Comparison of ENCODE assay signal across 10 mouse cellular contexts in genomic region chr9:66917892-66918255, GRCm38 (mm10). TPM values are rescaled to one million over a fixed set of nuclear protein-coding genes. Genes with fewer than 3 reads are reported as not detected.
DNase-seq lines count a peak whose midpoint lies in the region; ATAC-seq and TF ChIP-seq lines count a peak whose summit lies in the region.
"Had no signal": no experiment of that assay in that cellular context is flagged by ENCODE, and none has a peak within 500 bp of the region (broad histone marks: within the 10 kb centered on the region; RNA-seq: fewer than 3 reads in every experiment).

No protein-coding gene starts in this region.

- WGBS in kidney, postnatal 0 days, result 71% methylated on average over 1 of the region's 1 CpGs
- 67% methylated on average over 1 of the region's 1 CpGs for WGBS in hindbrain, embryonic 13.5 days
- 74% methylated on average over 1 of the region's 1 CpGs for WGBS in midbrain, embryonic 16.5 days

- H3K4me1 ChIP-seq in kidney, postnatal 0 days (replicated peaks; ENCODE audit: insufficient read depth, low read length), result no peaks in the 10 kb centered on the region; the same call in none of the 2 replicates
- H3K4me1 ChIP-seq in bone marrow macrophage, adult 2 months (ENCODE audit: control insufficient read depth, insufficient read depth, low read length), result peaks cover 38% of the 10 kb centered on the region
- H3K4me1 ChIP-seq in hindbrain, embryonic 13.5 days (replicated peaks), result peaks cover 47% of the 10 kb centered on the region
- H3K4me1 ChIP-seq in midbrain, embryonic 16.5 days (ENCODE audit: control insufficient read depth, insufficient read depth, low read length), result peaks cover 21% of the 10 kb centered on the region

- H3K4me2 ChIP-seq in kidney, postnatal 0 days (ENCODE audit: low read length), result peak overlapping the region; percentile 84
- peak overlapping the region; percentile 74 for H3K4me2 ChIP-seq in hindbrain, embryonic 13.5 days
- H3K4me2 ChIP-seq in midbrain, embryonic 16.5 days (ENCODE audit: low read length), result peak overlapping the region; percentile 90

- no peak for TF ChIP-seq CTCF in kidney, postnatal 0 days (IDR thresholded peaks at IDR 0.05; ENCODE audit: low read depth)
- no peak for TF ChIP-seq CTCF in bone marrow macrophage, adult 2 months (IDR thresholded peaks at IDR 0.05; ENCODE audit: low read depth, low read length)
- TF ChIP-seq CTCF in left cerebral cortex, adult 2 months (IDR thresholded peaks at IDR 0.05), result no peak; the same call in 1 of the 2 replicates

- H3K27ac ChIP-seq in kidney, postnatal 0 days, result no peak overlapping the region
- peak overlapping the region; percentile 92 for H3K27ac ChIP-seq in bone marrow macrophage, adult 2 months (ENCODE audit: insufficient read depth, low read depth, low read length)
- no peak overlapping the region for H3K27ac ChIP-seq in hindbrain, embryonic 13.5 days
- H3K27ac ChIP-seq in midbrain, embryonic 16.5 days (ENCODE audit: low read length), result no peak overlapping the region
- no peak overlapping the region for H3K27ac ChIP-seq in left cerebral cortex, adult 2 months

- no peaks in the 10 kb centered on the region for H3K27me3 ChIP-seq in kidney, postnatal 0 days (ENCODE audit: insufficient read depth, low read length)
- H3K27me3 ChIP-seq in hindbrain, embryonic 13.5 days, result no peaks in the 10 kb centered on the region
- H3K27me3 ChIP-seq in midbrain, embryonic 16.5 days (ENCODE audit: control insufficient read depth, insufficient read depth, low read depth, low read length), result no peaks in the 10 kb centered on the region

- ATAC-seq in kidney, postnatal 0 days (replicated peaks; ENCODE audit: low FRiP score, low read depth), result no peak
- no peak for ATAC-seq in hindbrain, embryonic 13.5 days (ENCODE audit: low FRiP score)
- no peak for ATAC-seq in midbrain, embryonic 16.5 days

- intact Hi-C loops in left cerebral cortex, adult 2 months (cut with DNase I), result loop anchor here (2.0 to 5.0 kb wide), 4 partner anchors 27 to 81 kb away; partner anchors contain the start of gene Lactb

- H3K9me3 ChIP-seq in kidney, postnatal 0 days (replicated peaks; ENCODE audit: low read length), result no peaks in the 10 kb centered on the region
- no peaks in the 10 kb centered on the region for H3K9me3 ChIP-seq in hindbrain, embryonic 13.5 days
- H3K9me3 ChIP-seq in midbrain, embryonic 16.5 days (replicated peaks; ENCODE audit: control insufficient read depth, low read length, poor library complexity, severe bottlenecking), result no peaks in the 10 kb centered on the region

- no peak for TF ChIP-seq POLR2A in bone marrow macrophage, adult 2 months (IDR thresholded peaks at IDR 0.05; ENCODE audit: borderline replicate concordance, low read depth, low read length)

- H3K36me3 ChIP-seq in kidney, postnatal 0 days (ENCODE audit: insufficient read depth, low read length), result no peaks in the 10 kb centered on the region
- H3K36me3 ChIP-seq in hindbrain, embryonic 13.5 days, result no peaks in the 10 kb centered on the region
- H3K36me3 ChIP-seq in midbrain, embryonic 16.5 days (ENCODE audit: control insufficient read depth, insufficient read depth, low read length), result no peaks in the 10 kb centered on the region

- no peak for DNase-seq in kidney, postnatal 0 days (ENCODE audit: low spot score)
- DNase-seq in kidney, adult 8-10 months, result no peak
- no peak for DNase-seq in cerebellum, adult 18-20 months
- DNase-seq in left cerebral cortex, adult 2 months (ENCODE audit: extremely low spot score in 1 of 2, low spot score in 2 of 2), result no peak
- no peak for DNase-seq in right cerebral cortex, adult 18-20 months
- DNase-seq: retina, postnatal 1 day; thymus, postnatal 25 days had no signal

- no peak overlapping the region for H3K4me3 ChIP-seq in kidney, postnatal 0 days (replicated peaks; ENCODE audit: low read depth, low read length)
- peak overlapping the region; percentile 69 for H3K4me3 ChIP-seq in bone marrow macrophage, adult 2 months (ENCODE audit: insufficient read depth, low read length)
- peak overlapping the region; percentile 87 for H3K4me3 ChIP-seq in hindbrain, embryonic 13.5 days
- peak overlapping the region; percentile 94 for H3K4me3 ChIP-seq in midbrain, embryonic 16.5 days (ENCODE audit: low read depth, low read length)
- H3K4me3 ChIP-seq in left cerebral cortex, adult 2 months, result no peak overlapping the region

- no peak overlapping the region for H3K9ac ChIP-seq in kidney, postnatal 0 days (ENCODE audit: low read depth, low read length)
- no peak overlapping the region for H3K9ac ChIP-seq in hindbrain, embryonic 13.5 days
- no peak overlapping the region for H3K9ac ChIP-seq in midbrain, embryonic 16.5 days (ENCODE audit: low read depth, low read length)

RNA-seq across cellular contexts. Expression of gene Rab8b, which starts 1.6 kb away (rescaled TPM):
- 9.3 and 10.9 TPM in 2 replicates for polyA plus RNA-seq in kidney, postnatal 0 days (2015; fragmentation: Nextera tagmentation; extraction: Ambion mirVana)
- polyA plus RNA-seq in bone marrow macrophage, adult 2 months (2012; ENCODE audit: insufficient read depth, insufficient read length, missing spikeins), result 160 and 169 TPM in 2 replicates
- polyA plus RNA-seq in hindbrain, embryonic 13.5 days (2015; fragmentation: Nextera tagmentation; extraction: Ambion mirVana), result 37.6 and 38.4 TPM in 2 replicates
- 29.4 and 30.7 TPM in 2 replicates for polyA plus RNA-seq in midbrain, embryonic 16.5 days (2015; fragmentation: Nextera tagmentation; extraction: Ambion mirVana)
- 10 to 100 TPM; 30.7 to 32.1 TPM for total RNA-seq in left cerebral cortex, adult 2 months (2021)

RNA-seq across cellular contexts. Expression of gene Rps27l, which starts 28.0 kb away (rescaled TPM):
- 811 and 895 TPM in 2 replicates for polyA plus RNA-seq in kidney, postnatal 0 days (2015; fragmentation: Nextera tagmentation; extraction: Ambion mirVana)
- polyA plus RNA-seq in bone marrow macrophage, adult 2 months (2012; ENCODE audit: insufficient read depth, insufficient read length, missing spikeins), result 256 and 349 TPM in 2 replicates
- polyA plus RNA-seq in hindbrain, embryonic 13.5 days (2015; fragmentation: Nextera tagmentation; extraction: Ambion mirVana), result 291 and 315 TPM in 2 replicates
- 157 and 180 TPM in 2 replicates for polyA plus RNA-seq in midbrain, embryonic 16.5 days (2015; fragmentation: Nextera tagmentation; extraction: Ambion mirVana)
- total RNA-seq in left cerebral cortex, adult 2 months (2021), result 10 to 100 TPM; 34.2 to 39.5 TPM

RNA-seq across cellular contexts. Expression of gene Lactb, which starts 57.4 kb away (rescaled TPM):
- 29.2 and 33.6 TPM in 2 replicates for polyA plus RNA-seq in kidney, postnatal 0 days (2015; fragmentation: Nextera tagmentation; extraction: Ambion mirVana)
- 19.6 and 22.9 TPM in 2 replicates for polyA plus RNA-seq in bone marrow macrophage, adult 2 months (2012; ENCODE audit: insufficient read depth, insufficient read length, missing spikeins)
- polyA plus RNA-seq in hindbrain, embryonic 13.5 days (2015; fragmentation: Nextera tagmentation; extraction: Ambion mirVana), result 12.2 and 12.8 TPM in 2 replicates
- 10.2 and 11.1 TPM in 2 replicates for polyA plus RNA-seq in midbrain, embryonic 16.5 days (2015; fragmentation: Nextera tagmentation; extraction: Ambion mirVana)
- total RNA-seq in left cerebral cortex, adult 2 months (2021), result 10 to 100 TPM; 18.8 to 21.7 TPM

Comparison
In these comparisons a context has a peak if more than half of its experiments do, and no peak if none do; other contexts are left out.
1. H3K4me3 ChIP-seq: peak in bone marrow macrophage, adult 2 months (single experiment), hindbrain, embryonic 13.5 days (single experiment) and midbrain, embryonic 16.5 days (single experiment); none in kidney, postnatal 0 days (single experiment) and left cerebral cortex, adult 2 months (single experiment).
2. Peak in every context shown above with its lines, with median percentiles within 50 percentile points of each other: H3K4me2 ChIP-seq.